Mouse (Mus musculus) cerebellum, adult 2 months (tissue): ENCODE data around the gene Anapc15-ps.

ENCODE experiments used
- CTCF ChIP-seq: fragments of 200-500 bp; IDR thresholded peaks from 2 replicates; pipeline ENCODE4 v1.5.1; 2011; ENCODE audit warnings: low read depth, mild to moderate bottlenecking, control low read depth, low read length, moderate library complexity, borderline replicate concordance; ENCODE audit not compliant: insufficient read depth
- POLR2A ChIP-seq: fragments of 200-500 bp; IDR thresholded peaks from 2 replicates; pipeline ENCODE4 v1.6.1; 2011; ENCODE audit warnings: low read length, control low read depth, borderline replicate concordance; ENCODE audit not compliant: insufficient read depth

DNA sequence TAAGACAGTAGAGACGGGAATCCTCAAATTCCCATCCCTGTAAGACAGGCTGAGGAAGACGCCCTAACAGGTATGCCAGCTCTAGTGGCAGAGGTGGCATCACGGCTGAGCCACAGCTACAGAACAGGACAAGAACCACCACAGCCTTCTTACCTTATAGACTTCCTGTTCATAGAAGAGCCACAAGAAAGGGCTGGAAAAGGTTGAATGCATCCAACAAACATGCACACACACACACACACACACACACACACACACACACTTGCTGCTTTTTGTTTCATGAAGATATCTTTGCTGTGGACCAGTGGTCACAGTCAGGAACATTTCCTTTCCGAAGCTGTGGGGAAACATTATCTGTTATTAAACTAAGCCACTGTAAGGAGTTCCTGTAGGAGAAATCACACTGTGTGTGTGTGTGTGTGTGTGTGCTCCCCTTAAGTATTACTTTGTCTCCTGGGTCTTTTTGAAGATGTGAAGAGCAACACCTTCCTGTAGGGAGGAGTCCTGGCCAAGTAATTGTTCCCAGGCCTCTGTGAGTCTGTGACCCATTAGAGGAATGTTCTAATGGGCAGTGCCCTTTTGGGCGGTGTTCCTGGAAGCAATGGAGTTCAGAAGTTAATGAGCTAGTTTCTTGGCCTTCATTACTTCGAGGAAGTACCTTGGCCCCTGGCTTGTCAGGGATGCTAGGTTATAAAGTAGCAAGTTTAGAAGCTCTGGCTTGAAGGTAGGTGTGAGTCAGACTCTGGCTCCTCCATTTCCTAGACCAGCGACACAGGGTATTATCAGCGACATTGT lies 25.9 kb upstream of the Anapc15-ps start:
- TF ChIP-seq CTCF (no peak), POLR2A (no peak)
